Mouse (Mus musculus) forebrain, embryonic 11.5 days (tissue): ENCODE measurements at regions not wholly inside any gene's neighbourhood (a gene's known extent, or its start where the extent isn't known, plus 50 kb on each side); places are given as distances from the start of the nearest gene placed in this dataset.

Source experiments
- ATAC-seq: fragments of 200-750 bp; cut with Nextera tagmentation; replicated peaks from 2 replicates; pipeline ENCODE4 v1.8.0; 2017; ENCODE audit warnings: moderate TSS enrichment; ENCODE audit not compliant: low FRiP score
- DNase-seq: peaks from one replicate; pipeline ENCODE4 v3.0.0-alpha.2; 2017; ENCODE audit warnings: low spot score
- H3K27ac ChIP-seq: fragments of 300-500 bp; sonication (generic); 2 replicates; pipeline ENCODE4 v1.5.1; 2014; ENCODE audit warnings: low read depth, low read length
- H3K27me3 ChIP-seq: fragments of 300-500 bp; sonication (generic); 2 replicates; pipeline ENCODE4 v1.6.1; 2014; ENCODE audit warnings: mild to moderate bottlenecking, low read length, mixed read lengths; ENCODE audit not compliant: control insufficient read depth, insufficient read depth
- H3K36me3 ChIP-seq: fragments of 300-500 bp; sonication (generic); 2 replicates; pipeline ENCODE4 v1.6.1; 2014; ENCODE audit warnings: mild to moderate bottlenecking, low read length, moderate library complexity, mixed read lengths; ENCODE audit not compliant: control insufficient read depth, insufficient read depth
- H3K4me1 ChIP-seq: fragments of 300-500 bp; sonication (generic); replicated peaks from 2 replicates; pipeline ENCODE4 v1.6.1; 2014; ENCODE audit warnings: low read length, mixed read lengths; ENCODE audit not compliant: control insufficient read depth, insufficient read depth
- H3K4me2 ChIP-seq: fragments of 300-500 bp; sonication (generic); 2 replicates; pipeline ENCODE4 v1.6.1; 2014; ENCODE audit warnings: low read depth, mild to moderate bottlenecking, low read length, moderate library complexity, mixed read lengths; ENCODE audit not compliant: severe bottlenecking
- H3K4me3 ChIP-seq: fragments of 300-500 bp; sonication (generic); 2 replicates; pipeline ENCODE4 v1.5.1; 2014; ENCODE audit warnings: low read depth, low read length
- H3K9ac ChIP-seq: fragments of 300-500 bp; sonication (generic); 2 replicates; pipeline ENCODE4 v1.6.1; 2014; ENCODE audit warnings: low read length
- H3K9me3 ChIP-seq: fragments of 300-500 bp; sonication (generic); 2 replicates; pipeline ENCODE4 v1.6.1; 2016; ENCODE audit warnings: low read length, mixed read lengths; ENCODE audit not compliant: control insufficient read depth
- WGBS: fragments of 180-500 bp; shearing (Covaris S2); extraction: QIAGEN DNeasy Blood & Tissue Kit; methylation state at CpG from one replicate; pipeline ENCODE4 v1.1.7; 2014; 5-methylcytosine and 5-hydroxymethylcytosine counted together

DNA sequence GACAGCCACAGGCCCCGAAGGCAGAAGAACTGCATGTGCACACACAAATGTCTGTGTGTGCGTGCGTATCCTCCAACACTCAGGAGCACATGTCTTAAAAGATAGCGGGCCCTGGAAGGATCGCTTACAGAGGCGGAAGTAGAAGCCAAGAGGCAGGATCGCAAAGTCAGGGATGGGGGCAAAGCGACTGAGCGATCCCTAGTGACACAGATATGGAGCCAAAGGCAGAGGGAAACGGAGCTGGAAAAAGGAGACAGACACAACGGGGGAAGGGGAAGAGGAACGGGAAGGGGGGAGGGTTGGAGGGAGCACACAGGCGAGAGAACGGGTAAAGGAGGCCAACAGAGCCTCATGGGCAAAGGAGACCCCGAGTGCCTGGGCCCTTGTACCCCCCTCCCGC, 129.8 kb upstream of the Lhx5 start:
- H3K4me1 ChIP-seq: peaks cover 34% of the 10 kb centered on the region
- WGBS: 6% methylated on average over 14 of the region's 16 CpGs
- peak overlapping the region; percentile 50 for H3K4me2 ChIP-seq
- H3K36me3 ChIP-seq: no peaks in the 10 kb centered on the region
- H3K9ac ChIP-seq: peak overlapping the region; percentile 68
- H3K4me3 ChIP-seq: peak overlapping the region; percentile 24; the same call in 1 of the 2 replicates
- H3K9me3 ChIP-seq: no peaks in the 10 kb centered on the region
- no peak for ATAC-seq
- no peak overlapping the region for H3K27ac ChIP-seq
- peaks cover 42% of the 10 kb centered on the region for H3K27me3 ChIP-seq
- DNase-seq: no peak

DNA sequence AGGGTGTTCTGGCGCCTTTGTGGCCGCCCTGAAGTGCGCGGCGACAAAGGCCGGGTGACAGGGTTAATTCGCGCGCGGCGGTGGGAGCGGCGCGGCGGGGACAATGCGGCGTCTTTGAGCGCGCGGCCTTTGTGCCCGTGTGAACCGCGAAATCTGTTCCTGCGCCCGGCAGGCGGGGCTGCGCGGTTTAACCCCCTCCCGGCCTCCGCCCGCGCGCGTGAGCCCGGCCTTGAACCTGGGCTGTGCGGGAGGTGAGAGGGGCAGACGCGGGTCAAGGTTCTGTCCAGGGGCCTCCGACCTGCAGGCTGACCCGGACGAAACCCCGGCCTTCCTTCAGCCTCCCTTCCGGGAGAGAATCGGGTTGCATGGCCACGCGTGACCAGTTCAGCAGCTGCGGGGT, 129.2 kb upstream of the Lhx5 start:
- DNase-seq (peak; percentile 78), ATAC-seq (peak; percentile 47)
- no peaks in the 10 kb centered on the region for H3K9me3 ChIP-seq
- under 1% methylated on average over 44 of the region's 47 CpGs for WGBS
- 0 out of 2 replicates have a peak overlapping the region, but pooled peaks have one; percentile 31 for H3K27ac ChIP-seq
- H3K4me2 ChIP-seq: peak overlapping the region; percentile 50
- peaks cover 29% of the 10 kb centered on the region for H3K4me1 ChIP-seq
- peaks cover 42% of the 10 kb centered on the region for H3K27me3 ChIP-seq
- H3K9ac ChIP-seq: peak overlapping the region; percentile 68
- H3K4me3 ChIP-seq: peak overlapping the region; percentile 24
- no peaks in the 10 kb centered on the region for H3K36me3 ChIP-seq

DNA sequence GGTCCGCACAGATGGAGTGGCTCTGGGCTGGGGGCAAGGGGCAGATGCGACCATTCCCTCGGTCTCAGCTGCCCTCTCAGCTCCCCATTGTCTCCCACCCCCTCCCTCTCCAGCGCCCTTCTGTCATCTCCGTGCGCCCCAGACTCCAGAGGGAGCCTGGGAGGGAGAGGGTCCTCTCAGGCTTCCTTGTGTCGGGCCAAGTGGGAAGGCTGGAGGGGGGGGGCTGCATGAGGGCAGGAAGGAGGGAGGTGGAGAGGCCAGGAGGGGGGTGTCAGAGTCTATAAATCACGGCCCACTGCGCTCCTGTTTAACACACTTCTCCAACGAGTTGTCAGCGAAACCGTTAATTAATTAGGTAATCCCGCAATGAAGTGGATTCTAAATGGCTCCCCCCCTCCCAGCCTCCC, 127.2 kb upstream of the Lhx5 start:
- Histone ChIP-seq H3K4me3 (peak overlapping the region; percentile 16; the same call in 1 of the 2 replicates), H3K27me3 (peaks cover 37% of the 10 kb centered on the region)

DNA sequence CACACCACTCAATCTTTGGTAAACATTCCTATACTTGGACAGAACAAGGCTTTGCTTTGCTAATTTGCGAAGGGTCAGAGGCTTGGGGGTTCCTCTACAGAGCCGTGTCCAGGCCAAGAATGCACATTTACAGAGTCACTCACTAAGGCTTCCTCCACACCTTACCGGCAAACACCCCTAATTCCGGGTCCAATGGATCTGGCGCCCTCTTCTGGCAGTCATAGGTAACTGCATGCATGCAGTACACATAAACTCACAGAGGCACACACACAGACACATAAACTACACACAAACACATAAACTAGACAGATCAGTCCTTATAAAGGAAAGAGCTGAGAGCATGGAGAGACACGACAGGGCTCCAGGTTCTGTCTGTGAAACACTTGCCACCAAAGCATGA, 119.2 kb upstream of the Lhx5 start:
- Histone ChIP-seq H3K9ac (no peak overlapping the region), H3K27me3 (no peaks in the 10 kb centered on the region; the same call in 1 of the 2 replicates), H3K4me2 (no peak overlapping the region), H3K27ac (no peak overlapping the region), H3K4me1 (no peaks in the 10 kb centered on the region), H3K36me3 (no peaks in the 10 kb centered on the region), H3K4me3 (no peak overlapping the region), H3K9me3 (no peaks in the 10 kb centered on the region; the same call in 1 of the 2 replicates)
- DNase-seq (no peak), ATAC-seq (no peak)
- 91% methylated on average over 6 of the region's 6 CpGs for WGBS

More for the DNA sequence above, 127.2 kb upstream of the Lhx5 start:
- H3K4me1 ChIP-seq: peaks cover 29% of the 10 kb centered on the region
- ATAC-seq (peak; percentile 70; the same call in 1 of the 2 replicates), DNase-seq (peak; percentile 81)
- H3K27ac ChIP-seq: peak overlapping the region; percentile 41; the same call in 1 of the 2 replicates
- H3K9ac ChIP-seq: peak overlapping the region; percentile 45; the same call in 1 of the 2 replicates
- H3K4me2 ChIP-seq: peak overlapping the region; percentile 42
- no peaks in the 10 kb centered on the region for H3K36me3 ChIP-seq
- 10% methylated on average over 12 of the region's 13 CpGs for WGBS
- no peaks in the 10 kb centered on the region for H3K9me3 ChIP-seq

DNA sequence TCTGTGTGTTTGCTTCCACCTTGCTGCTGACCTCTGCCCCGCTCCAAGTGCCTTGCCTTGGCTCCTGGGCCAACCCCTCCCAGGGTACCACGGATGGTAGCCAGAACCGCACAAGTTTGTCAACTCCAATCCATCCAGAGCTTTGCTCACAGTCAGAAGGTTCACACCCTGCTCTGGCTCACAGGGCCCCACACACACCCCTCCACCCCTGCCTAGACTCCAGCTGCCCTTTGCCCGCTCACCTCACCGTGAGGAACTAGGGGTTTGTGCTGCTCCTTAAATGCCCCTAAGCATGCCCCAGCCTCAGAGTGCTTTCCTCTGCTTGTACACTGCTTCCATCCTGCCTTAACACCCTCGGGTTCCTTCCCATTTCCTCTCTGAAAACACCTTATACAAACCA, 117.5 kb upstream of the Lhx5 start:
- Histone ChIP-seq H3K4me3 (no peak overlapping the region), H3K4me2 (no peak overlapping the region), H3K27ac (no peak overlapping the region), H3K9me3 (no peaks in the 10 kb centered on the region; the same call in 1 of the 2 replicates), H3K9ac (no peak overlapping the region), H3K4me1 (no peaks in the 10 kb centered on the region), H3K27me3 (no peaks in the 10 kb centered on the region), H3K36me3 (no peaks in the 10 kb centered on the region)
- ATAC-seq (no peak), DNase-seq (no peak)
- WGBS: 76% methylated on average over 6 of the region's 6 CpGs

DNA sequence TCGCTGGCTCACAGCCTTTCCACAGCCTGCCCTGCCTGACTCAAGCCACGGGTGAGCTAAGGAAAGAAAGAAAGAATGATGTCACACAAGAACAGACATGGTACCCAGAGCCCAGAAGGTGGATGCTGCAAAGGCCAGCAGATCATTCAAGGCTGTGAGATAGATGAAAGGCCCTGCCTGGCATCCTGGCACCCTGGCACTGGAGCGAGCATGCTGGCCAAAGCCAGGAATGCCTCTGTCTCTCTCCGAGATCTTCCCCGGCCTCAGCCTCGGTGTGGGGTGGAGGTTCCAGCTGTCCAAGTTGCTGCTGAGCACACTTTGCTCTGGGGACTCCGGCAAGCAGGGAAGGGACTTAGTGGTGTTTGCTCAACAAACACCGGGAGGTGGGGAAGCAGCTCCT, 116.4 kb upstream of the Lhx5 start:
- no peak overlapping the region for H3K4me3 ChIP-seq
- no peaks in the 10 kb centered on the region for H3K4me1 ChIP-seq
- H3K9me3 ChIP-seq: no peaks in the 10 kb centered on the region; the same call in 1 of the 2 replicates
- ATAC-seq: no peak
- H3K4me2 ChIP-seq: no peak overlapping the region
- H3K27me3 ChIP-seq: no peaks in the 10 kb centered on the region
- DNase-seq: no peak
- no peak overlapping the region for H3K9ac ChIP-seq
- H3K27ac ChIP-seq: no peak overlapping the region
- H3K36me3 ChIP-seq: no peaks in the 10 kb centered on the region
- 71% methylated on average over 8 of the region's 8 CpGs for WGBS

DNA sequence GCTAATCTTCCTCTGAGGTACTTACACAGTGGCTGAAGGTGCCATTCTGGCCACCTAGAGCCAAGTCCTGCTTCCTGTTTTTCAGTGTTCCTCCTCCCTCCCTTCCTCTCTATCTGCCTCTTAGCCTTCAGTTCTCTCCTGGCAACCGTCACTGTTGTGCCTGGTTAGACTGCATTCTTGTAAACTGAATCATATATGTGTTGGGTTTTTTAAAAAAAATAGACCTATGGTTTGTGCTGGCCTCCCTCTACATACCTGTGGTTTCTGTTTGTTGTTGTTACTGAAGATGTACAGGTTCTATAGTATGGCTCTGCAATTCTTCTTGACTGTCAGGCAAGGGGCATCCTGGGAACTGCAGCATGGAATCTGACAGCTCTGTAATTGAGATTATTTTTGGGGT, 112.5 kb upstream of the Lhx5 start:
- Histone ChIP-seq H3K27me3 (peaks cover 5% of the 10 kb centered on the region; the same call in 1 of the 2 replicates), H3K9me3 (no peaks in the 10 kb centered on the region), H3K9ac (no peak overlapping the region), H3K27ac (no peak overlapping the region), H3K36me3 (no peaks in the 10 kb centered on the region), H3K4me2 (no peak overlapping the region), H3K4me1 (peaks cover 12% of the 10 kb centered on the region), H3K4me3 (no peak overlapping the region)
- WGBS: 70% methylated on average over 1 of the region's 1 CpGs
- ATAC-seq: no peak
- no peak for DNase-seq

DNA sequence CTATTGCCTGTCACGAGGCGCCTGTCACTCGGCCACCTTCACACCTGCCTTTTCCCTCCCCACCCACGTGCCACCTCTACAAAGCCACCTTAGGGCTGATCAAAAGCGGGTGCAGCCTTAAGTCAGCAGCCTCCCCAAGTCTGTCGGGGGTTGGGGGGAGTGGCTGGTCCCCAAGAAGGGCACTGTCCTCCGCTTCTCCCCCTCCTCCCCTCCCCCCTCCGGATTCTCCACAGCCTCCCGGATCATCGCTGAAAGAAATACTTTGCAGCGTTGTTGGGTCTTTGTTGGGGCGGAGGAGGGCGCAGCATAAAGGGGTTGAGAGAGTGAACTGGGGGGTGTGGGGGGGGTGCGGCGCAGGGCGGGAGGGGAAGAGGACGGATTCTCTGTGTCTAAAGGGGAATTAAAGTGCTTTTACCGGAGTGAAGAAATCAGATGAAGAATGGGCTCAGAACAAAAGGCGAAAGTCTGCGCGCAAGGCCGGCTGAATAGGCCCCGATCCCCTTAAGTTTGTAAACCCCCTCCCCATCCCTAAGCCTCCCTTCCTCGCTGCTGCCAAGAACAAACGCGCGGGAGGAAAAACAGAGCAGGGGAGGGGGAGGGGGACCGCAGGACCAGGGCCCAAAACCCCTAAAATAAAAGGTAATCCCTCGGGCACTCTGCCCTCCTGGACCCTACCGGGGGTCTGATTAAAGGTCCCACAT, 109.3 kb upstream of the Lhx5 start:
- peak; percentile 81 for ATAC-seq
- peak overlapping the region; percentile 20 for H3K4me3 ChIP-seq
- peak overlapping the region; percentile 76 for H3K27ac ChIP-seq
- peaks cover 5% of the 10 kb centered on the region; the same call in 1 of the 2 replicates for H3K27me3 ChIP-seq
- H3K4me1 ChIP-seq: peaks cover 12% of the 10 kb centered on the region
- peak overlapping the region; percentile 59 for H3K9ac ChIP-seq
- WGBS: under 1% methylated on average over 27 of the region's 30 CpGs
- H3K36me3 ChIP-seq: no peaks in the 10 kb centered on the region
- H3K4me2 ChIP-seq: peak overlapping the region; percentile 53
- peak; percentile 82 for DNase-seq
- no peaks in the 10 kb centered on the region for H3K9me3 ChIP-seq
